Mouse (Mus musculus): ENCODE measurements around the gene Pofut1.

The Pofut1 gene

GRCm38 (mm10) chr2:153241250-153242014 is at the start of gene Pofut1, which contains the start of gene Plagl2:
Gene Pofut1 (plus strand): TSS chr2:153241533.
Gene Plagl2 (minus strand): TSS chr2:153241426.
- peak; percentile 88 to 90 for DNase-seq (ENCODE audit: low spot score in 2 of 2)

DNA sequence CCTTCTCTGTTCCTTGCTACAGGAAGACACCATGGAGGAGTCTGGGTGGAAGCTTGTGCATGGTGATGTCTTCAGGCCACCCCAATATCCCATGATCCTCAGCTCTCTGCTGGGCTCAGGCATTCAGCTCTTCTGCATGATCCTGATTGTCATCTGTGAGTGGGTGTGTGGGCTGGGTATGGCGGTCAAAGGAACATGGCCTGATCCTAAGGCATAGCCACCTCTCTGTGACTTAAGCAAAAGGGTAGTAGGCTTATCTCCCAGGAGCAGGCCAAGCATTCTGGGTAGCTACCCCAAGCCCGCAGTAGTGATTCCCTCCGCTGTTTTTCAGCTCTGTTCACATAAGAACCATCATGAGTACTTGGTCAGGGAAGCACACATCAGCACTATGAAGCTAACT is 47.1 kb upstream of the Pofut1 start:
- no peak for DNase-seq (ENCODE audit: low spot score in 2 of 2)

GRCm38 (mm10) chr2:153198485-153198884 is 42.8 kb upstream of the Pofut1 start:
- no peak for DNase-seq (ENCODE audit: low spot score in 2 of 2)

DNA sequence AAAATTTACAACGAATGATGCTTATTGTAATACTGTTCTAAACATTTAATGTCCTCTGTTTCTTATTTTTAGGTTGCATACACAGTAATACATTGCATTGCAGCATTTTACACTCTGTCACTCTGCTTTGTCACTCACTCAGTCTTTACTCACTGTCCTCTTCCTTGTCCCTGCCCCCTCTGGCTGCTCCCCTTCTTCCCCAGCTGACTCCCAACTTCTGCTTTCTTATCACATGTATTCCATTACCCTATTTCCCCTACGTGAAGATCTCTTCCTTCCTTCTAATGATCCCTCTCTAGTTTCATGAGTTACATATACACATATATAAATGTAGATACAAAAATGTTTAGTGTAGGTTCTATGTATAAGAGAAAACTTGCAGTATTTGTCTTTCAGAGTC is 42.2 kb upstream of the Pofut1 start:
- DNase-seq (ENCODE audit: low spot score in 2 of 2) = no peak

DNA sequence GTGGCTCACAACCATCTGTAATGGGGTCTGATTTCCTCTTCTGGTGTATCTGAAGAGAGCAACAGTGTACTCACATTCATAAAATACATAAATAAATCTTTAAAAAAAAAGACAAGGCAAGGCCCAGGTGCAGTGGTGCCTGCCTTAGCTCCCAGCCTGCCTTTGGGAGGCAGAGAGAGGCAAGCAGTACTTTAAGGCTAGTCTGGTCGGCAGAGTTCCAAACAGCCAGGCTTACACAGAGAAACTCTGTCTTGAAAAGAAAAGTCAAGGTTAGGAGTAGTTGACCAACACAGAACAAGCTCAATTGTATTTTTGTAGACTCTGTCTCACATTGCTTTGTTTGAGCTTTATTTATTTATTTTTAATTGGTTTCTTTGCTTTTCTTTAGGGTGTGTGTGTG is 38.6 kb upstream of the Pofut1 start:
- DNase-seq (ENCODE audit: low spot score in 2 of 2) = no peak

DNA sequence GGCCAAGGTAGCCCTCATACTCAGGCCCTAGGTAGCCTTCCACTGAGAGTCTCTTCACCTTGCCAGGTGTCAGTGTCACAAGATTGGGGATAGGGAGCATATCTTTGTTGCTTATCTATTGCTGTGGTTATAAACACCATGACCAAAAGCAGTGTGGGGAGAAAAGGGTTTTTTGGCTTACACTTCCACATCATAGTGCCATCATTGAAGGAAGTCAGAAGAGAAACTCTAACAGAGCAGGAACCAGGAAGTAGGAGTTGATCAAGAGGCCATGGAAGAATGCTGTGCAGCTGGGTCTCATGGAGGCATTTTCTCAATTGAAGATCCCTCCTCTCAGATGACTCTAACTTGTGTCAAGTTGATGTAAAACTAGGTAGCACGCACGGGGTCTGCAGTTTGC is 33.2 kb upstream of the Pofut1 start:
- DNase-seq (ENCODE audit: low spot score in 2 of 2) = no peak

- no peak for DNase-seq (ENCODE audit: low spot score in 2 of 2)
Observed at GRCm38 (mm10) chr2:153209286-153209685, 32.0 kb upstream of the Pofut1 start.

- DNase-seq (ENCODE audit: low spot score in 2 of 2) = peak in 1 of 2 experiments; percentile 11
Observed at GRCm38 (mm10) chr2:153211451-153211850, 29.9 kb upstream of the Pofut1 start.

DNA sequence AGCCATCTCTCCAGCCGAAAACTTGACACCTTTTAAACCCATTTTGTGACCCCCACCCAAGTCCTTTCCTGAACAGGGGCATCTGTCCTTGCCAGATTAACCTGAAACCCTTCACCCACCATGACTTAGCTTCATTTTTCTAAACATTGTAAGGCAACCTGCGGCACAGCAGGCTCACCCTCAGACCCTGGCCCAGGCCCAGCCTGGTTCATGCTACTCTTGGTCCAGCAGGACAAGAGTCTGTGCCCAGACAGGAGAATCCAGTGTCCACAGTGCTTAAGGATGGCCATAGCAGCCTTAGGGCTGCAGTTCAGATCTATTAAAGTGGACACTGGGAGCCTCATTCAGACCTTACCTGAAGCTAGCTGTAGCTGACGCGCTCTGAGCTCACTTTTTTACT is 28.0 kb upstream of the Pofut1 start:
- DNase-seq (ENCODE audit: low spot score in 2 of 2) = no peak

DNA sequence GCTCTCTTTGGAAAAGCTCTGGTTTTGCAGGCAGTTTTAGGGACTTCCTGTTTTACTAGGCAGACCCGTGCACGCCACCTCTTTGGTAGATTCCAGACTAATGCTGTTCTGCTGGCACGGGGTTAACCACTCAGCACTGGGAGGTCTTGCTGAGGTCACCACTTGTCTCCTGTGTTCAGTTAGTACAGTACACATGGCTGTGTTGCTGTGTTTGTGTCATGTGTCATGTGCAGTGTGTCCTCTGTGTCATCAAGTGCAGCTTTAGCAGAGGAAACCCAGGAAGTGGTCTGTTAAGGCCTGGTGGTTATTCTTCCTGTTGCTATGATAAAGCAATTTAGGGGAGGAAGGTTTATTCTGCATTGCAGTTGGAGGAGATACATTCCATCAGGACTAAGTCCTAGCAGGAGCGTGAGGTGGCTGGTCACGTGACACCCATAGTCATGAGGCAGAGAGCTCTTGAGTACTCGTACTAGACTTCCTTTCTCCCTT is 26.5 kb upstream of the Pofut1 start:
- DNase-seq (ENCODE audit: low spot score in 2 of 2) = peak in 1 of 2 experiments; percentile 17

- DNase-seq (ENCODE audit: low spot score in 2 of 2) = no peak
Observed at GRCm38 (mm10) chr2:153215421-153215820, 25.9 kb upstream of the Pofut1 start.

GRCm38 (mm10) chr2:153217826-153218340 is 23.4 kb upstream of the Pofut1 start:
- DNase-seq (ENCODE audit: low spot score in 2 of 2) = no peak

GRCm38 (mm10) chr2:153218516-153218915 is 22.8 kb upstream of the Pofut1 start:
- no peak for DNase-seq (ENCODE audit: low spot score in 2 of 2)

GRCm38 (mm10) chr2:153221620-153222019 is 19.7 kb upstream of the Pofut1 start:
- DNase-seq (ENCODE audit: low spot score in 2 of 2) = no peak

DNA sequence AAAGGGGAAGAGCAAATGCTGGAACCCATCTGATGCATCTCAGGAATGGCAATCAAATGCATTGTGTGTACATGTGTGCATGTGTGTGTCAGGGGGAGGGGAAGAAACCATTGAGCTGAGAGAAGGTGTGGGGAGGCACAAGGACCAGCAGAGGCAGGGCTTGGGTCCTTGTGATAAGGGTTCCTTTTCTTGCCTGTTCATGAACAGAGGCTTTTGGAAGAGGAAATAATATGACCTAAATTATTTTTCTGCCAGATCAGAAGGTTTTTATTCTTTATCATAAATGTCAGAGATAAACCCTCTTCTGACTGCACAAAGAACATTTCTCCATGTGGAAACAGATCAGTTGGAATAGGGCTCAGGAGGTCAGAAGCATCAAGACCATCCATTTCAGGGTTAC is 19.2 kb upstream of the Pofut1 start:
- DNase-seq (ENCODE audit: low spot score in 2 of 2) = no peak

- DNase-seq (ENCODE audit: low spot score in 2 of 2) = no peak
Observed at GRCm38 (mm10) chr2:153222566-153222965, 18.8 kb upstream of the Pofut1 start.

- peak; percentile 69 to 75 for DNase-seq (ENCODE audit: low spot score in 2 of 2)
Observed at GRCm38 (mm10) chr2:153224946-153225594, 16.3 kb upstream of the Pofut1 start, which contains the start of gene Tspyl3. Gene Tspyl3 (minus strand): TSS chr2:153225441.

- no peak for DNase-seq (ENCODE audit: low spot score in 2 of 2)
Observed at GRCm38 (mm10) chr2:153225595-153225953, 15.8 kb upstream of the Pofut1 start.

GRCm38 (mm10) chr2:153227959-153228358 is 13.4 kb upstream of the Pofut1 start:
- DNase-seq (ENCODE audit: low spot score in 2 of 2) = no peak

DNA sequence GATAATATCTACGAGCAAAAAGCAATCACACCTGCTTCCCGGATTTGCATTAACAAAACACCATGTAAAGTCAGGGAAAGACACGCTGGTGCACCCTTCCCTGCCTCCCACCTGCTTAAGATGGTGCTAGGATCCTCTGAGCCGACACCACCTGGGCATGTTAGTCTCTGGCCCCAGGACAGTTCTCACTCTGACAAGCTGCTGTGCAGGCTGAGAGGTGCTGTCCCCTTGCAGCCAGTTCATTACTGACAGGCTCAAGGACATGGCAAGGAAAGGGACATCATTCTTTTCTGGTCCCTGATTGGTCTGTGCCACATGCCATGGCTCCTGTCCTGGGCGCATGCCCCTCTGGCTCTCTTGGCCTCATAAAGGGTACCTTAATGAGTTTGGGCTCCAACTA is 12.8 kb upstream of the Pofut1 start:
- no peak for DNase-seq (ENCODE audit: low spot score in 2 of 2)

- no peak for DNase-seq (ENCODE audit: low spot score in 2 of 2)
Observed at GRCm38 (mm10) chr2:153237193-153237592, 4.1 kb upstream of the Pofut1 start.

GRCm38 (mm10) chr2:153237891-153238290 is 3.4 kb upstream of the Pofut1 start:
- DNase-seq (ENCODE audit: low spot score in 2 of 2) = no peak

DNA sequence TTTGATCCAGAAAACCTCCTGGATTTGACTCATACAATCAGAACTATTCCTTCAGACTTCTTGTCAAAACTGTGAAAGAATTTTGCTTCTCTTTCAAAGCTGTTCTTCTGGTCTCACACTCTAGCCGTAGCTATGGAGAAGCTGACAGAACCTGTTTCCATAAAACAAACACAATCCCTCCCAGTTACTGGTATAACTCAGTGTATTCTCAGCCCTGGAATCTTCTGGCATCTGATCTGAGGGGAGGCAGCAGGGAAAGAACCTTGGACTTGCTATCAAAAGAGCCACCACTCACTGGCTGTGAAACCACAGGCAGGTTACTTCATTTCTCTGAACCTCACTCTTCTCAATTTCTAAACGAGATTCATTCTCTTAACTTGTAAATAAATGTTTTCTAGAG is 2.9 kb upstream of the Pofut1 start:
- DNase-seq (ENCODE audit: low spot score in 2 of 2) = no peak

Measured in thymus, postnatal 10 days (tissue).